Mouse (Mus musculus) myocyte (in vitro differentiated cells): ENCODE measurements around the gene D8Ertd738e.

Experiments
- MAX ChIP-seq: IDR thresholded peaks from one replicate; pipeline ENCODE4 v1.6.1; 2011; ENCODE audit warnings: low read depth, mild to moderate bottlenecking, control low read depth
- POLR2A ChIP-seq: IDR thresholded peaks from one replicate; pipeline ENCODE4 v1.6.1; 2011; ENCODE audit warnings: low read depth, mild to moderate bottlenecking, control low read depth, moderate library complexity; ENCODE audit not compliant: insufficient read length
- POLR2AphosphoS2 ChIP-seq: IDR thresholded peaks from one replicate; pipeline ENCODE4 v1.6.1; 2011; ENCODE audit warnings: low read depth, control low read depth; ENCODE audit not compliant: insufficient read length
- REST ChIP-seq: IDR thresholded peaks from one replicate; pipeline ENCODE4 v1.6.1; 2011; ENCODE audit warnings: mild to moderate bottlenecking, control low read depth, moderate library complexity; ENCODE audit not compliant: insufficient read depth, insufficient read length
- SRF ChIP-seq: IDR thresholded peaks from one replicate; pipeline ENCODE4 v1.6.1; 2011; ENCODE audit warnings: low read depth; ENCODE audit not compliant: control insufficient read depth, insufficient read length

GRCm38 (mm10) chr8:84213277-84213676 lies 36.2 kb downstream of the D8Ertd738e start:
- TF ChIP-seq MAX (no peak), SRF (no peak), POLR2A (no peak), POLR2AphosphoS2 (peak; percentile 37), REST (no peak)
